Mouse (Mus musculus) limb, embryonic 11.5 days (tissue): ENCODE data around the gene Gng2. TPM values are rescaled to one million over a fixed set of nuclear protein-coding genes. Genes with fewer than 3 reads are reported as not detected.
"Not testable (repeated sequence)": the region's sequence is repeated elsewhere in the genome, so short reads cannot be mapped to it uniquely, and the experiment has no call there.

ENCODE experiments used
- ATAC-seq: fragments of 200-750 bp; cut with Nextera tagmentation; 2 replicates; pipeline ENCODE4 v1.8.0; 2017; ENCODE audit warnings: low read depth; ENCODE audit not compliant: insufficient number of reproducible peaks, low FRiP score, low TSS enrichment
- DNase-seq: peaks from one replicate; pipeline ENCODE4 v3.0.0-alpha.2; 2015; ENCODE audit warnings: low spot score
- H3K27ac ChIP-seq: fragments of 300-500 bp; sonication (generic); replicated peaks from 2 replicates; pipeline ENCODE4 v1.5.1; 2014; ENCODE audit warnings: low read depth, mild to moderate bottlenecking, low read length
- H3K27me3 ChIP-seq: fragments of 300-500 bp; sonication (generic); 2 replicates; pipeline ENCODE4 v1.6.1; 2014; ENCODE audit warnings: mild to moderate bottlenecking, low read length, mixed read lengths; ENCODE audit not compliant: control insufficient read depth, insufficient read depth
- H3K36me3 ChIP-seq: fragments of 300-500 bp; sonication (generic); 2 replicates; pipeline ENCODE4 v1.6.1; 2014; ENCODE audit warnings: mild to moderate bottlenecking, low read length, moderate library complexity, mixed read lengths; ENCODE audit not compliant: control insufficient read depth, insufficient read depth
- H3K4me1 ChIP-seq: fragments of 300-500 bp; sonication (generic); 2 replicates; pipeline ENCODE4 v1.6.1; 2014; ENCODE audit warnings: low read length, mixed read lengths; ENCODE audit not compliant: control insufficient read depth, insufficient read depth
- H3K4me2 ChIP-seq: fragments of 300-500 bp; sonication (generic); 2 replicates; pipeline ENCODE4 v1.6.1; 2014; ENCODE audit warnings: low read depth, mild to moderate bottlenecking, moderate library complexity; ENCODE audit not compliant: severe bottlenecking
- H3K4me3 ChIP-seq: fragments of 300-500 bp; sonication (generic); 2 replicates; pipeline ENCODE4 v1.5.1; 2014; ENCODE audit warnings: low read depth, low read length
- H3K9ac ChIP-seq: fragments of 300-500 bp; sonication (generic); 2 replicates; pipeline ENCODE4 v1.6.1; 2014; ENCODE audit warnings: mild to moderate bottlenecking, low read length
- H3K9me3 ChIP-seq: fragments of 300-500 bp; sonication (generic); 2 replicates; pipeline ENCODE4 v1.6.1; 2016; ENCODE audit warnings: low read length; ENCODE audit not compliant: control insufficient read depth
- WGBS: fragments of 180-500 bp; shearing (Covaris S2); extraction: QIAGEN DNeasy Blood & Tissue Kit; methylation state at CpG from one replicate; pipeline ENCODE4 v1.1.7; 2014; 5-methylcytosine and 5-hydroxymethylcytosine counted together
- polyA plus RNA-seq: library from polyadenylated mRNA; unstranded; fragments of >200 nt; fragmentation: Nextera tagmentation; extraction: Ambion mirVana; gene quantifications from 2 replicates; pipeline ENCODE4 v1.2.1, GENCODE M21; 2014

The Gng2 gene
- polyA plus RNA-seq, 1 experiment from 2014 or later: 73.9 TPM

DNA sequence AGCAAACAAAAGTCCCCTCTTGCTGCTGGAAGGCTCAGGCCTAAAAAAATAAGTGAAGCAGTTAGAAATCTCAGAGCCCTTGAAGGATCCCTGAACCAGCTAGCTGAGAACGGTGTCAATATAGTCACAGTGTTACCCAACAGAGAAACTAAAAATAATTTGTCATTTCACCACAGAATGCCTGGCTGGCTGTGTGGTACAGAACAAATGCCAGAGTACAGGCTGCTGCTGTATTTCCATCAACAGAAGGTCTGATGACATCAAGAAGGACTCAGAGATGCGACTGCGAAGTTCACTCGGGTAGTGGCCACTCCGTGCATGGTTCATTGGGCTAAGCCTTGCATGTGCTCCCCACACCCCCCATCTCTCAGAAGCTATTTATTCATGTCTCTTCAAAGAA is 89.9 kb downstream of the Gng2 start:
- Histone ChIP-seq H3K9ac (no peak overlapping the region), H3K4me1 (no peaks in the 10 kb centered on the region), H3K4me3 (no peak overlapping the region), H3K9me3 (no peaks in the 10 kb centered on the region), H3K27ac (no peak overlapping the region), H3K27me3 (no peaks in the 10 kb centered on the region), H3K4me2 (no peak overlapping the region), H3K36me3 (no peaks in the 10 kb centered on the region)
- WGBS: 96% methylated on average over 5 of the region's 5 CpGs
- DNase-seq (no peak), ATAC-seq (no peak)

DNA sequence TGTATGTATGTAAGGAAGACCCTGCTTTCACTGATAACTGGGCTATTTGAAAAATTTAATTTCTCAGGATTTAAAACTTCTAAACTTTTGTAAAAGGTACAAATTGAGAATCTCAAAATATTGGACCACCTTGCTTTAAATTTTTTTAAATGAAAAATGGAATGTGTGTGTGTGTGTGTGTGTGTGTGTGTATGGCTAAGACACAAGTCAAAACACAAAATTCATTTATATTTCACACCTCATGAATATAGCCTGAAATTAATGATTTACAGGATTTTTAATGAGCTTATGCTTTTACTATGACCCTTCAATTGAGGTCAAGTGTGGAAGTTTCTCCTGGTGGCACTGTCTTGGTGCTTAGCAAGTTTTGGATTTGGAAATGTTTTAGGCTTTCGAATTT is 93.0 kb downstream of the Gng2 start:
- not testable (repeated sequence) for H3K9ac ChIP-seq, H3K4me2 ChIP-seq, H3K27ac ChIP-seq, H3K36me3 ChIP-seq, H3K4me1 ChIP-seq, H3K27me3 ChIP-seq, DNase-seq, ATAC-seq, H3K9me3 ChIP-seq, H3K4me3 ChIP-seq
- WGBS: 89% methylated on average over 1 of the region's 1 CpGs

DNA sequence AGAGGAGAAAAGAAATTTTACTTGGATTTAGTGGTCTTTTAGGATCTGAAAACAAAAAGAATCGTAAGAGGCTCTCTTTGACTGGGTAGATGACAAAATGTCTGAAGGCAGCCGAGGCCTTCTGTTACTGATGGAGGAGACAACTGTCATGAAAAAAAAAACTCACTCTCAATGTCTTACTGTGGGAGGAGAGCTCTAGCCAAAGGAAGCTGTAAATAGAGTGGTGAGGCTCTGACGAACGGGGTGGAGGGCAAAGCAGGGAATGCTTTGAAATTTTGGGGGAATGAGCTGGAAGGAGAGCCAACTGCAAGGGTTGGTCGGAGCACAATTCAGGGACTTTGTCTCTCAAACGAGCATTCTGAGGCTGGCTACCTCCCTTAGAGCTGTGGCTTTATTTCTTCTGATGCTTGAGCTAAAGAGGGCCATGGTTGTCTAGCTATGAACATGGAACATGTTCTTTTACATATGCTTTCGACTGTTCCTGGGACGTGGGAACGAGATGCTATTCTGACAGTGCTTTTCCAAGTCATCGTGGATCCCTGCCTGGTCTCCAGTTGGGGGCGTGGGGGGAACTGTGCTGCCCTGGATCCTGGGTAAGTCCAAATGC is 103.1 kb downstream of the Gng2 start:
- Histone ChIP-seq H3K36me3 (no peaks in the 10 kb centered on the region), H3K4me3 (no peak overlapping the region), H3K9me3 (no peaks in the 10 kb centered on the region), H3K9ac (no peak overlapping the region), H3K4me1 (no peaks in the 10 kb centered on the region), H3K27ac (no peak overlapping the region), H3K27me3 (no peaks in the 10 kb centered on the region), H3K4me2 (no peak overlapping the region)
- DNase-seq (no peak), ATAC-seq (no peak)
- WGBS: 77% methylated on average over 11 of the region's 11 CpGs

DNA sequence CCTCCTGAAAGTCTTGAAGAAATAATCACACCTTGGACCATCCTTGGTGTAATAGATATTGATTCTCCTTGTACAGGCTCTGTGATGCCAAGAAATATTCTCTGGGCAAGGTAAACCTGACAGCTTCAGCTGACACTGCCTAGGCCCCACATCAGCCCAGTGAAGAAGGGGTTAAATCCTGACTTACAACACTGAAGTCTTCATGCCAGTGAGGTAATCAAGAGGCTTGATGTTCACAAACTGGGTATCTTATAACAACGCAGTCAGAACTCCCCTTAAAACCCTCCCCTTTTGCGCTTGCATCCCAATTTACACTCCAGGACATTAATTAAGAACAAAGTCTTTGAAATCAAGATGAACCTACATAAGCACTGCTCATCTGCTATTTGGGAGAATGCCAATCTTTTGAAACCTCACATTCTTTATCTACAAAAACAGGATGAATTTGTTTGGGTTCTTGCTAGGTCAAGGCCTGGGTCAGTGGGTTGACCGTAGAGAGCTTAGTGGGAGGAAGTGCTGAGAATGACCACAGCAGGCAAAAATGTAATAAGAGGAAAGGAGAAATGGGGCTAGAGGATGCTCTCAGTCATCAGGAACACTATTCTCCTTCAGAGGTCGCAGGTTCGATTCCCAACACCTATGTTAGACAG is 110.0 kb downstream of the Gng2 start:
- Histone ChIP-seq H3K9ac (no peak overlapping the region), H3K27me3 (no peaks in the 10 kb centered on the region), H3K4me2 (no peak overlapping the region), H3K27ac (no peak overlapping the region), H3K9me3 (no peaks in the 10 kb centered on the region), H3K4me3 (no peak overlapping the region), H3K36me3 (no peaks in the 10 kb centered on the region), H3K4me1 (no peaks in the 10 kb centered on the region)
- DNase-seq (no peak), ATAC-seq (no peak)
- WGBS: 69% methylated on average over 5 of the region's 5 CpGs

DNA sequence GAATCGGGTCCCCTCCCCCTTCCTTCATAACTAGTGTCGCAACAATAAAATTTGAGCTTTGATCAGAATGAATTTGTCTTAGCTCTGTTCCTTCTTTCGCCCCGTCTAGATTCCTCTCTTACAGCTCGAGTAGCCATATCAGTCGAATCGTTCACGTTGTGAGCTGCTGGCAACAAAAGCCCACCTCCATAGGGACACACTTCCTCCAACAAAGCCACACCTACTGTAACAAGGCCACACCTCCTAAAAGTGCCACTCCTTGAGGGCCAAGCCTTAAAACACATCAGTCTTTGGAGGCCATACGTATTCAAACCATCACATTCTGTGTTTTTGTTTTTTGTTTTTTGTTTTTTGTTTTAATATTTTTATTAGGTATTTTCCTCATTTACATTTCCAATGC is 112.3 kb downstream of the Gng2 start:
- not testable (repeated sequence) for H3K4me1 ChIP-seq, H3K9ac ChIP-seq, H3K4me3 ChIP-seq, H3K4me2 ChIP-seq, H3K27ac ChIP-seq, ATAC-seq, DNase-seq, H3K27me3 ChIP-seq, H3K36me3 ChIP-seq, H3K9me3 ChIP-seq
- WGBS: 89% methylated on average over 9 of the region's 9 CpGs

DNA sequence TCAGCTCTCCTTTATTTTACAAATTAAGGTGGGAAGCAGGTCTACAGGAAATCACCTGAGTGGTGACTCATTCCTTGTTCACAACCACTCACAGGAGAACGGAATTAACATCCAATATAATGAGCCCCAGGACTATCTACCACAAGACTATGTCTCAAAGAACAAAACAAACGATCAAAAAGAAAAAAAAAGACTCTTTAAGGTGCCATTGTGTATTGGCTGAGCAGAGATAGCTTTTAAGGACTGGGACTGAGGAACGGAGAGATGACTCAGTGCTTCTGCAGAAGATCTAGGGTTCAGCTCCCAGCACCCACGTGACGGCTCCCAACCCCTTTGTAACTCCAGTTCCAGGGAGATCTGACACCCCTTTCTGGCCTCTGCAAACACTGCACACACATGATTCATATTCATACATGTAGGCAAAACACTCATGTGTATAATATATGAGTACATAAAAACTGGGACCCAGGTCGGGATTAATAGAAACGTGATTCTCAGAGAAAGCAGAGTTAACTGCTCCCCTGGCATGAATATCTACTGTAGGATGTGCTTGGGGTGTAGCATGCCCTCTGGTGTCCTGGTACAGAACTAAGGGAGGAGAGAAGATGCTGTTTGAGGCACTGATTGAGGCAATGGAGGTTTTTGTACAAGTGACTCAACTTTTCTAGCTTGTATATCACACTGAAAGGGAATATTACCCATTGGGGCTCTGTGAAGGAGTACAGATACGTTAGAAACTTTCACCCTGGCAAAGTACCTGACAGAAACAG is 115.9 kb downstream of the Gng2 start:
- no peak overlapping the region for H3K4me2 ChIP-seq
- no peaks in the 10 kb centered on the region for H3K9me3 ChIP-seq
- no peak for DNase-seq
- 85% methylated on average over 8 of the region's 8 CpGs for WGBS
- no peak overlapping the region for H3K27ac ChIP-seq
- H3K4me3 ChIP-seq: no peak overlapping the region
- ATAC-seq: no peak
- no peaks in the 10 kb centered on the region for H3K36me3 ChIP-seq
- no peaks in the 10 kb centered on the region for H3K27me3 ChIP-seq
- no peak overlapping the region for H3K9ac ChIP-seq
- H3K4me1 ChIP-seq: no peaks in the 10 kb centered on the region

DNA sequence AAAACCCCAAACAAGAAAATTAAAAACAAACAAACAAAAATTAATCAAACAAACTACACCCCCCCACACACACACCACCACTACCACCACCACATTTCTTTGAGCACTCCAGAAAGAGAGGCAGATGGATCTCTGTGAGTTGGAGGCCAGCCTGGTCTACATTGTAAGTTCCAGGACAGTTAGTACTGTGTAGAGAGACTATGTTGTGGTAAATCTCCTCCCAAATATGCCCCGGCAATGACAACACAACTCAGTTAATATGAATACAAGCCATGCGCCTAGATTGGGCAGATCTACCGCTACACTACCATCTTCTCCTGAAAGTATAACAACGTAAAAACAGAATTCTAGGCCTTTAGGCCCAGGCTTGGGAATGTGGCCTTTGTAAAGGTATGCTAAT is 117.1 kb downstream of the Gng2 start:
- H3K4me1 ChIP-seq: no peaks in the 10 kb centered on the region
- WGBS: 92% methylated on average over 4 of the region's 4 CpGs
- no peak for ATAC-seq

DNA sequence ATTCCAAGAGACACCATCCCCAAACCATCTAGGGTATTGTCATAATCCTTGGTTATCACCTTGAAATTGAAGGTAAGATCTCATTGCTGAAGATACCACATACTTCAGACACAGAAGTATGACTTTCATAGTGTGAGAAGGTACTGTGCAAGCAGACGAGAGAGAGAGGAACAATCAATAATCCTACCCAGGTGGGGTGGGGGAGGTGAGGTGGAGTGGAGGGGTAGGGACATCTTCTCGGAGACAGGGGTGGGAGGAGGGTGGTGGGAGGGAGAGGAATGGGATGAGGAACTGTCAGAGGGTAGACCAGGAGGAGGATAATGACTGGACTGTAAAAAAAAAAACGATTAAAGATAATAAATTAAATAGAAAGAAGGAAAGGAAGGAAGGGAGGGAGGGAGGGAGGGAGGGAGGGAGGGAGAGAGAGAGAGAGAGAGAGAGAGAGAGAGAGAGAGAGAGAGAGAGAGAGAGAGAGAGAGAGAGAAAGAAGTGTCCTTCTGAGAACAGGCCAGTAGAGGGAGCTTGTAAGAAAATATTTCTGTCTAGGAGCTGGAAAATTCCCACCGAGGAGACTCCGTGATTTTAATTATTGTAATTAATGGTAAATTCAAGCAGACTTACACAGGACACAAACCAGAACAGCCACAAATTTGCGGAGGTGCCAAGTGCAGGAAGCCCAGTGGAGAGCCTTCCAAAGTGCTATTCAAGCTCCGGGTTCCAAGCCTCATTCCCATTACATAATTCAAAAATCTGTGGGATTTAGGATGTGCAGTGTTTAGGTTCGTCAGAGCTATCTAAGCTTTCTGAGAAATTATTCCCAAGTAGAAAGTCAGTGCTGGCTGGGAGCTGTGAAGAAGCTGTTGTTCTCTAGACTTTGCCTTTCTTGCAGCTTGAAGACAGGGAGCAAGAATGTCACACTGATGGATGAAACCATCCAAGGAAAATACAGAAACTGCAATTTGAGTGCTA is 118.3 kb downstream of the Gng2 start:
- Histone ChIP-seq H3K27ac (no peak overlapping the region), H3K27me3 (no peaks in the 10 kb centered on the region)

More for the DNA sequence above, 117.1 kb downstream of the Gng2 start:
- Histone ChIP-seq H3K4me3 (no peak overlapping the region), H3K4me2 (no peak overlapping the region), H3K36me3 (no peaks in the 10 kb centered on the region), H3K9ac (no peak overlapping the region), H3K27me3 (no peaks in the 10 kb centered on the region), H3K9me3 (no peaks in the 10 kb centered on the region), H3K27ac (no peak overlapping the region)
- no peak for DNase-seq

More for the DNA sequence above, 118.3 kb downstream of the Gng2 start:
- no peak for ATAC-seq
- DNase-seq: no peak
- WGBS: 57% methylated on average over 8 of the region's 8 CpGs
- Histone ChIP-seq H3K4me1 (no peaks in the 10 kb centered on the region), H3K9me3 (no peaks in the 10 kb centered on the region), H3K36me3 (no peaks in the 10 kb centered on the region), H3K9ac (no peak overlapping the region), H3K4me3 (no peak overlapping the region), H3K4me2 (no peak overlapping the region)
